Mouse (Mus musculus): ENCODE results near the gene Pak1ip1. TPM values are rescaled to one million over a fixed set of nuclear protein-coding genes. Genes with fewer than 3 reads are reported as not detected.

Gene Pak1ip1
- polyA plus RNA-seq (2016; fragmentation: Nextera tagmentation; extraction: Ambion mirVana) = 80.8 and 89.2 TPM in 2 replicates

- DNase-seq (ENCODE audit: low spot score) = peak; percentile 93
- peaks cover 20% of the 10 kb centered on the region for H3K4me1 ChIP-seq
- under 1% methylated on average over 58 of the region's 58 CpGs for WGBS
- H3K36me3 ChIP-seq = peaks cover 29% of the 10 kb centered on the region
- no peaks in the 10 kb centered on the region for H3K9me3 ChIP-seq (replicated peaks)
- H3K27ac ChIP-seq (replicated peaks) = peak within 1 kb of the TSS; percentile 94
- peak within 1 kb of the TSS; percentile 97 for H3K4me3 ChIP-seq
- H3K27me3 ChIP-seq (ENCODE audit: low read depth, poor library complexity, severe bottlenecking) = no peaks in the 10 kb centered on the region
These were observed at the start of gene Pak1ip1 for GRCm38 (mm10) chr13:41000926-41001639. Gene Pak1ip1 (plus strand): TSS chr13:41001023.

GRCm38 (mm10) chr13:40951386-40951976, 49.3 kb upstream of the Pak1ip1 start:
- 83% methylated on average over 10 of the region's 10 CpGs for WGBS

GRCm38 (mm10) chr13:40953231-40953630, 47.6 kb upstream of the Pak1ip1 start:
- H3K4me1 ChIP-seq = no peaks in the 10 kb centered on the region
- no peaks in the 10 kb centered on the region for H3K36me3 ChIP-seq
- no peaks in the 10 kb centered on the region for H3K9me3 ChIP-seq (replicated peaks)
- H3K27ac ChIP-seq (replicated peaks) = no peak overlapping the region
- H3K27me3 ChIP-seq (ENCODE audit: low read depth, poor library complexity, severe bottlenecking) = no peaks in the 10 kb centered on the region
- 87% methylated on average over 6 of the region's 6 CpGs for WGBS
- H3K4me3 ChIP-seq = no peak overlapping the region
- DNase-seq (ENCODE audit: low spot score) = no peak

More at GRCm38 (mm10) chr13:40951386-40951976, 49.3 kb upstream of the Pak1ip1 start:
- Histone ChIP-seq H3K4me3 (no peak overlapping the region), H3K27me3 (ENCODE audit: low read depth, poor library complexity, severe bottlenecking) (no peaks in the 10 kb centered on the region), H3K27ac (replicated peaks) (no peak overlapping the region), H3K4me1 (no peaks in the 10 kb centered on the region), H3K9me3 (replicated peaks) (no peaks in the 10 kb centered on the region), H3K36me3 (no peaks in the 10 kb centered on the region)
- DNase-seq (ENCODE audit: low spot score) = no peak

GRCm38 (mm10) chr13:40955773-40956172, 45.0 kb upstream of the Pak1ip1 start:
- no peaks in the 10 kb centered on the region for H3K4me1 ChIP-seq
- WGBS = 90% methylated on average over 7 of the region's 7 CpGs
- peaks cover 5% of the 10 kb centered on the region; the same call in 1 of the 2 replicates for H3K36me3 ChIP-seq
- DNase-seq (ENCODE audit: low spot score) = no peak
- H3K27ac ChIP-seq (replicated peaks) = no peak overlapping the region
- H3K4me3 ChIP-seq = no peak overlapping the region
- H3K27me3 ChIP-seq (ENCODE audit: low read depth, poor library complexity, severe bottlenecking) = no peaks in the 10 kb centered on the region
- no peaks in the 10 kb centered on the region for H3K9me3 ChIP-seq (replicated peaks)

- Histone ChIP-seq H3K4me1 (no peaks in the 10 kb centered on the region), H3K36me3 (no peaks in the 10 kb centered on the region), H3K9me3 (replicated peaks) (no peaks in the 10 kb centered on the region), H3K27me3 (ENCODE audit: low read depth, poor library complexity, severe bottlenecking) (no peaks in the 10 kb centered on the region), H3K27ac (replicated peaks) (no peak overlapping the region), H3K4me3 (no peak overlapping the region)
- WGBS = 92% methylated on average over 10 of the region's 10 CpGs
- no peak for DNase-seq (ENCODE audit: low spot score)
These were observed 33.2 kb upstream of the Pak1ip1 start for GRCm38 (mm10) chr13:40967609-40968008.

- Histone ChIP-seq H3K9me3 (replicated peaks) (no peaks in the 10 kb centered on the region), H3K4me3 (no peak overlapping the region), H3K4me1 (no peaks in the 10 kb centered on the region), H3K36me3 (no peaks in the 10 kb centered on the region), H3K27ac (replicated peaks) (no peak overlapping the region), H3K27me3 (ENCODE audit: low read depth, poor library complexity, severe bottlenecking) (no peaks in the 10 kb centered on the region)
- 75% methylated on average over 5 of the region's 5 CpGs for WGBS
- DNase-seq (ENCODE audit: low spot score) = no peak
These were observed 32.3 kb upstream of the Pak1ip1 start for GRCm38 (mm10) chr13:40968564-40968963.

- WGBS = 92% methylated on average over 4 of the region's 4 CpGs
- DNase-seq (ENCODE audit: low spot score) = no peak
These were observed 30.9 kb upstream of the Pak1ip1 start for GRCm38 (mm10) chr13:40969761-40970390.

GRCm38 (mm10) chr13:40971261-40971660, 29.6 kb upstream of the Pak1ip1 start:
- Histone ChIP-seq H3K36me3 (no peaks in the 10 kb centered on the region), H3K27ac (replicated peaks) (no peak overlapping the region), H3K4me3 (no peak overlapping the region), H3K27me3 (ENCODE audit: low read depth, poor library complexity, severe bottlenecking) (no peaks in the 10 kb centered on the region), H3K9me3 (replicated peaks) (no peaks in the 10 kb centered on the region), H3K4me1 (no peaks in the 10 kb centered on the region)
- no peak for DNase-seq (ENCODE audit: low spot score)
- 93% methylated on average over 5 of the region's 5 CpGs for whole genome bisulfite sequencing

More at GRCm38 (mm10) chr13:40969761-40970390, 30.9 kb upstream of the Pak1ip1 start:
- no peaks in the 10 kb centered on the region for H3K27me3 ChIP-seq (ENCODE audit: low read depth, poor library complexity, severe bottlenecking)
- no peak overlapping the region for H3K4me3 ChIP-seq
- H3K9me3 ChIP-seq (replicated peaks) = no peaks in the 10 kb centered on the region
- H3K27ac ChIP-seq (replicated peaks) = no peak overlapping the region
- H3K36me3 ChIP-seq = no peaks in the 10 kb centered on the region
- H3K4me1 ChIP-seq = no peaks in the 10 kb centered on the region

- DNase-seq (ENCODE audit: low spot score) = no peak
- Histone ChIP-seq H3K27ac (replicated peaks) (no peak overlapping the region), H3K36me3 (no peaks in the 10 kb centered on the region), H3K4me1 (no peaks in the 10 kb centered on the region), H3K27me3 (ENCODE audit: low read depth, poor library complexity, severe bottlenecking) (no peaks in the 10 kb centered on the region), H3K9me3 (replicated peaks) (no peaks in the 10 kb centered on the region), H3K4me3 (no peak overlapping the region)
- 77% methylated on average over 2 of the region's 2 CpGs for WGBS
These were observed 29.0 kb upstream of the Pak1ip1 start for GRCm38 (mm10) chr13:40971831-40972230.

- Histone ChIP-seq H3K4me3 (no peak overlapping the region), H3K36me3 (no peaks in the 10 kb centered on the region), H3K9me3 (replicated peaks) (no peaks in the 10 kb centered on the region), H3K4me1 (no peaks in the 10 kb centered on the region), H3K27ac (replicated peaks) (no peak overlapping the region), H3K27me3 (ENCODE audit: low read depth, poor library complexity, severe bottlenecking) (no peaks in the 10 kb centered on the region)
- no peak for DNase-seq (ENCODE audit: low spot score)
- 84% methylated on average over 5 of the region's 5 CpGs for WGBS
These were observed 27.8 kb upstream of the Pak1ip1 start for GRCm38 (mm10) chr13:40972976-40973375.

- DNase-seq (ENCODE audit: low spot score) = peak; percentile 50
- 14% methylated on average over 7 of the region's 7 CpGs for WGBS
- Histone ChIP-seq H3K36me3 (no peaks in the 10 kb centered on the region), H3K27ac (replicated peaks) (no peak overlapping the region), H3K9me3 (replicated peaks) (no peaks in the 10 kb centered on the region), H3K4me3 (no peak overlapping the region), H3K4me1 (no peaks in the 10 kb centered on the region), H3K27me3 (ENCODE audit: low read depth, poor library complexity, severe bottlenecking) (no peaks in the 10 kb centered on the region)
These were observed 23.2 kb upstream of the Pak1ip1 start for GRCm38 (mm10) chr13:40977609-40978008.

GRCm38 (mm10) chr13:40978652-40979051, 22.2 kb upstream of the Pak1ip1 start:
- Histone ChIP-seq H3K27ac (replicated peaks) (no peak overlapping the region), H3K36me3 (no peaks in the 10 kb centered on the region), H3K4me1 (no peaks in the 10 kb centered on the region), H3K27me3 (ENCODE audit: low read depth, poor library complexity, severe bottlenecking) (no peaks in the 10 kb centered on the region), H3K9me3 (replicated peaks) (no peaks in the 10 kb centered on the region), H3K4me3 (no peak overlapping the region)
- no peak for DNase-seq (ENCODE audit: low spot score)
- WGBS = 89% methylated on average over 4 of the region's 4 CpGs

GRCm38 (mm10) chr13:40979321-40979720, 21.5 kb upstream of the Pak1ip1 start:
- H3K4me1 ChIP-seq = no peaks in the 10 kb centered on the region
- DNase-seq (ENCODE audit: low spot score) = no peak
- no peak overlapping the region for H3K4me3 ChIP-seq
- no peaks in the 10 kb centered on the region for H3K9me3 ChIP-seq (replicated peaks)
- no peaks in the 10 kb centered on the region for H3K36me3 ChIP-seq
- no peak overlapping the region for H3K27ac ChIP-seq (replicated peaks)
- no peaks in the 10 kb centered on the region for H3K27me3 ChIP-seq (ENCODE audit: low read depth, poor library complexity, severe bottlenecking)
- 70% methylated on average over 2 of the region's 2 CpGs for WGBS

Measured in midbrain, embryonic 10.5 days (tissue).